Mouse (Mus musculus): ENCODE data around the gene Lnpk. TPM values are rescaled to one million over a fixed set of nuclear protein-coding genes. Genes with fewer than 3 reads are reported as not detected.

The Lnpk gene
- polyA plus RNA-seq, 1 experiment from 2014 or later, result 17.1 TPM

DNA sequence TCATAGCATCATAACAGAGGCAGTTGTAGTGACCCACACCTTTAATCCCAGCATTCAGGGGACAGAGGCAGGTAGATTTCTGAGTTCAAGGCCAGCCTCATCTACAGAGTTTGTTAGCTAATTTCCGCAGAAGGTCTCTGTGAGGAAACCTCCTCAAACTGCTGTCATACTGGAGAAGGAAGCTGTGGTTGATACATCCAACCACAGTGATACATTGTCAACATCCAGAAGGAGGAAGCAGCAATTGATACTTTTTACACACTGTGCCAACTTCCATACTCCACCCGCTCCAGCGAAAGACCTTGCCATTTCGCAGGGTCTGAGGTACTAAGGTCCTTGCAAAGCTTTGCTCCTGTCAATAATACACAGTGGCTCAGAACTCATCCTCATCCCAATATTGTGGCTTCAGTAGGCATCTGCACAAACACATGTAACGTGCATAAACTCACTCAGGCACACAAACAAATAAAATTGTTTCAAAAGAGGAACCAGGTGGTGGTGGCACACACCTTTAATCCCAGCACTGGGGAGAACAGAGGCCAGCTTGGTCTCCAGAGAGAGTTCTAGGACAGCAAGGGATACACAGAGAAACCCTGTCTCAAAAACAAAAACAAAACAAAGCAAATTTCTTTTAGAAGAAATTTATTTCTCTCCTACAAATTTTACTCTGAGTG, 27.0 kb upstream of the Lnpk start:
- no peak for TF ChIP-seq CTCF (IDR thresholded peaks at IDR 0.05; ENCODE audit: low read depth)
- ATAC-seq (replicated peaks; ENCODE audit: low FRiP score, low read depth) (no peak), DNase-seq (ENCODE audit: low spot score) (no peak)

DNA sequence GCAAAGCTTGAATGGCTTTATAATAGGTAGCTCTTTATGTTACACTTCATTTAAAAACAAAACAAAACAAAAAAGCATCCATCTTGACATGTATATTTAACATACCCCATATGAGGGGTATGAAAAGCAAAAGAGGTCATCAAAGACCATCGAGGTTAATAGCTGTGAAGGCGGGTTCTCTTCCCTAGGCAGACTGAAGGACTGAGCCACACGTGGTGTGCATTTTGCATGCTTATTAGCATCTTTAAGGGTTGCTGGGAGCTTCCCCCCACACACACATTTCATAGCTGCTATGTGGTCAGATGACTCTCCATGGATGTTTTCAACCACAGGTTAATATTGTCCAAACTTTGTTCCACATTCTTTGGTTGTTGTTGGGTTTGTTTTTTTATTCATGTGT, 24.8 kb upstream of the Lnpk start:
- Histone ChIP-seq H3K4me1 (replicated peaks; ENCODE audit: insufficient read depth, low read length) (no peaks in the 10 kb centered on the region), H3K9me3 (replicated peaks; ENCODE audit: low read length) (no peaks in the 10 kb centered on the region), H3K27ac (no peak overlapping the region), H3K4me3 (replicated peaks; ENCODE audit: low read depth, low read length) (no peak overlapping the region), H3K4me2 (ENCODE audit: low read length) (no peak overlapping the region), H3K27me3 (ENCODE audit: insufficient read depth, low read length) (no peaks in the 10 kb centered on the region), H3K36me3 (ENCODE audit: insufficient read depth, low read length) (no peaks in the 10 kb centered on the region), H3K9ac (ENCODE audit: low read depth, low read length) (no peak overlapping the region)
- ATAC-seq (replicated peaks; ENCODE audit: low FRiP score, low read depth) (no peak), DNase-seq (ENCODE audit: low spot score) (no peak)
- TF ChIP-seq CTCF (IDR thresholded peaks at IDR 0.05; ENCODE audit: low read depth), result no peak
- 47% methylated on average over 3 of the region's 3 CpGs for WGBS

More for the DNA sequence above, 27.0 kb upstream of the Lnpk start:
- no peaks in the 10 kb centered on the region for H3K27me3 ChIP-seq (ENCODE audit: insufficient read depth, low read length)
- H3K36me3 ChIP-seq (ENCODE audit: insufficient read depth, low read length), result no peaks in the 10 kb centered on the region
- 84% methylated on average over 5 of the region's 5 CpGs for WGBS
- no peak overlapping the region for H3K27ac ChIP-seq
- no peak overlapping the region for H3K4me2 ChIP-seq (ENCODE audit: low read length)
- no peak overlapping the region for H3K4me3 ChIP-seq (replicated peaks; ENCODE audit: low read depth, low read length)
- H3K9ac ChIP-seq (ENCODE audit: low read depth, low read length), result no peak overlapping the region
- no peaks in the 10 kb centered on the region for H3K9me3 ChIP-seq (replicated peaks; ENCODE audit: low read length)
- no peaks in the 10 kb centered on the region for H3K4me1 ChIP-seq (replicated peaks; ENCODE audit: insufficient read depth, low read length)

DNA sequence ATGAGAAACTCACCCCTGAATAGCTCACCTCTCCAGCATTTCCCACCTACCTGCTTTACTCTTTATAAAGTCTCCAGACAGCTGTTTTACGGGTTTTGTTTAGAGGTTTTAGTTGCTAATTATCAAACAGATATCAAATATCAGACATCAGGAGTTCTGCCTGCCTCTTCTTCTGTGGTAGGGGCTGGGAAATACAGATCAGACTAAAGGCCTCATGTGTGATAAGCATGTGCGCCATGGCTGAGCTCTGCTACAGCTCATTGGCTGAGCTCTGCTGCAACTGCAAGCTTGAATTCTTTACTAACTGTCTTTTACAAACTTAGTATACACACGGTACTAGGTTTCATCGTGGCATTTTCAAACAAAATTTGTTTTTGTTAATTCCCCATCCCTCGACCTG, 23.2 kb upstream of the Lnpk start:
- Histone ChIP-seq H3K9me3 (replicated peaks; ENCODE audit: low read length) (no peaks in the 10 kb centered on the region), H3K27me3 (ENCODE audit: insufficient read depth, low read length) (no peaks in the 10 kb centered on the region), H3K9ac (ENCODE audit: low read depth, low read length) (no peak overlapping the region), H3K4me3 (replicated peaks; ENCODE audit: low read depth, low read length) (no peak overlapping the region), H3K4me1 (replicated peaks; ENCODE audit: insufficient read depth, low read length) (no peaks in the 10 kb centered on the region), H3K27ac (no peak overlapping the region), H3K36me3 (ENCODE audit: insufficient read depth, low read length) (no peaks in the 10 kb centered on the region), H3K4me2 (ENCODE audit: low read length) (no peak overlapping the region)
- 80% methylated on average over 5 of the region's 5 CpGs for WGBS
- no peak for TF ChIP-seq CTCF (IDR thresholded peaks at IDR 0.05; ENCODE audit: low read depth)
- DNase-seq (ENCODE audit: low spot score) (no peak), ATAC-seq (replicated peaks; ENCODE audit: low FRiP score, low read depth) (no peak)

DNA sequence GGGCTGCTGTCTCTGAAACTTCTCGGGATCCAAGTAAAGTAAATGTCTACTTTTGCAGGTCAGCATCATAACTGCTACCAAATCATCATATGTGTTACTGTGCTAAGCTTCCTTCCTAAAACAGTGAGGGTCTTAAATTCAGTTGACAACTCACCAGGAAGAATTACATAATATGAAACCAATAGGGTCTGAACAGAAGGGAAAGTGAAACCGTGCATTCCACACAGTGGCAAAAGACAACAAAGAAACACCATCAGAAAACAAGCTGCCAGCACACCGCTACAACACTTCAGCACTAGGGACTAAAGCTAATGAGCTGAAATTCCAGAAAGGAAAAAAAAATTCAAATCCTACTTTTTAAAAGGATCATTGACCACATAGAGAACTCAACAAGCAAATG, 17.9 kb upstream of the Lnpk start:
- H3K9me3 ChIP-seq (replicated peaks; ENCODE audit: low read length), result no peaks in the 10 kb centered on the region
- DNase-seq (ENCODE audit: low spot score) (no peak), ATAC-seq (replicated peaks; ENCODE audit: low FRiP score, low read depth) (no peak)
- no peak overlapping the region for H3K4me2 ChIP-seq (ENCODE audit: low read length)
- no peak overlapping the region for H3K27ac ChIP-seq
- H3K4me3 ChIP-seq (replicated peaks; ENCODE audit: low read depth, low read length), result no peak overlapping the region
- 69% methylated on average over 3 of the region's 3 CpGs for WGBS
- H3K27me3 ChIP-seq (ENCODE audit: insufficient read depth, low read length), result no peaks in the 10 kb centered on the region
- no peaks in the 10 kb centered on the region for H3K4me1 ChIP-seq (replicated peaks; ENCODE audit: insufficient read depth, low read length)
- no peak for TF ChIP-seq CTCF (IDR thresholded peaks at IDR 0.05; ENCODE audit: low read depth)
- no peaks in the 10 kb centered on the region for H3K36me3 ChIP-seq (ENCODE audit: insufficient read depth, low read length)
- no peak overlapping the region for H3K9ac ChIP-seq (ENCODE audit: low read depth, low read length)

DNA sequence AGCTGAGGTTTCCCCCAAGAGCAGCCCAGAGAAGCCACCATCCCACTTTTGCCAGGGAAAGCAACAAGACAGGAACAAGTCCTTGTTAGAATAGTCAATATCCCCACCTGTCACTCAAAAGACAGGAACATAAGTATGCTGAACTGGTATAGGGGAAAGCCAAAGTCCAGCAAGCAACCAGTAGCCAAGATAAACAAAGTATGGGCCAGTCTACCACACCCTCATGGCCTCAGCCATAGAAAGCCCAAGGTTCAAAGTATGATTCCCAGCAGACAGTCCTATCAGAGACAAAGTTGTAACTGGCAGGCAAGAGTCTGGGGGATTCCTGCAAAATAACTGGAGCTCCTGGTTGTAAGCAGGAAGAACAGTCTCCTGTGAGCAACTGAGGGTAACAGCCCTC, 16.9 kb upstream of the Lnpk start:
- Histone ChIP-seq H3K27ac (no peak overlapping the region), H3K9ac (ENCODE audit: low read depth, low read length) (no peak overlapping the region), H3K4me1 (replicated peaks; ENCODE audit: insufficient read depth, low read length) (no peaks in the 10 kb centered on the region), H3K36me3 (ENCODE audit: insufficient read depth, low read length) (no peaks in the 10 kb centered on the region), H3K4me3 (replicated peaks; ENCODE audit: low read depth, low read length) (no peak overlapping the region), H3K27me3 (ENCODE audit: insufficient read depth, low read length) (no peaks in the 10 kb centered on the region), H3K4me2 (ENCODE audit: low read length) (no peak overlapping the region), H3K9me3 (replicated peaks; ENCODE audit: low read length) (no peaks in the 10 kb centered on the region)
- ATAC-seq (replicated peaks; ENCODE audit: low FRiP score, low read depth) (no peak), DNase-seq (ENCODE audit: low spot score) (no peak)
- TF ChIP-seq CTCF (IDR thresholded peaks at IDR 0.05; ENCODE audit: low read depth), result no peak

DNA sequence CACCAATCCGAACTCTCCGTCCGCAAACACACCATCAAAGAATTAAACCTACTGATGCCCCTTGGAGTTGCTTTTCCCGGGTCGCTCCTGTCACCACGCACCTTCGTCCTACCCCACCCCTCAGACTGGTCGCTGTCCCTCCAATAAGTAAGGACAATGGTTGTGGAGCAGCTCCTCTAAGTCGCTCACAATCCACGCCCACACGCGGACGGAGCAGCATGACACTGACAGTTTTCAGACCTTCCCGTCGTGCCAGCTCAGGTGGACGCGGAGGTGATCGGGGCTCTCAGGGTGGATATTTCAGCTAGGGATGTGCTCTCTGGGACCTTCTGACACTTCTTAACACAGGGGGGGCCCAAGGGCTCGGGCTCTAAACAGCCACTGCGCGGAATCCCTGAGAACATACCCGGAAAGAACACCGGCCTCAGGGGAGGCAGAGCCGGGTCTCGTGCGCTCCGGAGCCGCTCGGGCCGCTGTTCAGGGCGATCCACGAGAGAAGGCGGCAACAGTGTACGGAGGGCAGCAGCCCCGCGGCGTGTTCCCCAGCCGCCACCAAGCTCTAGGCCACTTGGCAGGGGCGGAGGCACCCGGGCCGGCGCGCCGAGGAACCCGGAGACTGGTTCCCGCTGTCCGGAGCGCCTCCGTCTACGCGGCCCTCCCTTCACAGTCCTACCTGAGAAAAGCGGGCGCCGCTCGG, 941 bp downstream of the Lnpk start:
- TF ChIP-seq CTCF (IDR thresholded peaks at IDR 0.05; ENCODE audit: low read depth), result no peak
- H3K9ac ChIP-seq (ENCODE audit: low read depth, low read length), result peak overlapping the region; percentile 82
- DNase-seq (ENCODE audit: low spot score), result peak; percentile 44
- no peaks in the 10 kb centered on the region for H3K9me3 ChIP-seq (replicated peaks; ENCODE audit: low read length)
- H3K27me3 ChIP-seq (ENCODE audit: insufficient read depth, low read length), result no peaks in the 10 kb centered on the region
- peak; percentile 16; the same call in 1 of the 2 replicates for ATAC-seq (replicated peaks; ENCODE audit: low FRiP score, low read depth)
- H3K4me2 ChIP-seq (ENCODE audit: low read length), result peak overlapping the region; percentile 86
- H3K4me1 ChIP-seq (replicated peaks; ENCODE audit: insufficient read depth, low read length), result peaks cover 4% of the 10 kb centered on the region; the same call in 1 of the 2 replicates
- H3K4me3 ChIP-seq (replicated peaks; ENCODE audit: low read depth, low read length), result peak overlapping the region; percentile 77
- peak overlapping the region; percentile 65; the same call in 1 of the 2 replicates for H3K27ac ChIP-seq
- under 1% methylated on average over 54 of the region's 55 CpGs for WGBS
- no peaks in the 10 kb centered on the region for H3K36me3 ChIP-seq (ENCODE audit: insufficient read depth, low read length)

All from kidney, postnatal 0 days (tissue).